In genomic region chr3:31061103-31061785, GRCm38 (mm10) we compare ENCODE assay signal across 8 mouse cellular contexts. TPM values are rescaled to one million over a fixed set of nuclear protein-coding genes. Genes with fewer than 3 reads are reported as not detected.
DNase-seq lines count a peak whose midpoint lies in the region; ATAC-seq and TF ChIP-seq lines count a peak whose summit lies in the region.

No protein-coding gene starts in this region.

- H3K9ac ChIP-seq in hindbrain, postnatal 0 days (replicated peaks; ENCODE audit: low read length) = no peak overlapping the region
- H3K9ac ChIP-seq in ES-E14 (ENCODE audit: insufficient read depth, low read depth, low read length, poor library complexity, severe bottlenecking) = peak overlapping the region; percentile 62; the same call in 1 of the 2 replicates
- 0 out of 2 replicates have a peak overlapping the region, but pooled peaks have one; percentile 23 for H3K9ac ChIP-seq in heart, embryonic 16.5 days (ENCODE audit: low read length)

- intact Hi-C loops in left cerebral cortex, postnatal 4 days (cut with DNase I) = no loop called here

- ATAC-seq in hindbrain, postnatal 0 days = no peak
- no peak for ATAC-seq in heart, embryonic 16.5 days (replicated peaks; ENCODE audit: extremely low read depth, insufficient read depth, low FRiP score)
- peak; percentile 49 for ATAC-seq in megakaryocyte-erythroid progenitor cell, adult 5-6 weeks (replicated peaks; ENCODE audit: low FRiP score, low TSS enrichment, poor library complexity, severe bottlenecking)

- H3K9me3 ChIP-seq in hindbrain, embryonic 10.5 days = no peaks in the 10 kb centered on the region
- H3K9me3 ChIP-seq in hindbrain, postnatal 0 days (ENCODE audit: low read length) = no peaks in the 10 kb centered on the region
- H3K9me3 ChIP-seq in ES-E14 (ENCODE audit: control insufficient read depth, insufficient read depth, low read depth, low read length) = no peaks in the 10 kb centered on the region
- no peaks in the 10 kb centered on the region for H3K9me3 ChIP-seq in heart, embryonic 16.5 days (replicated peaks; ENCODE audit: control insufficient read depth, low read length)

- H3K4me2 ChIP-seq in hindbrain, postnatal 0 days (ENCODE audit: low read depth, low read length) = no peak overlapping the region
- peak overlapping the region; percentile 23 for H3K4me2 ChIP-seq in heart, embryonic 16.5 days (ENCODE audit: low read depth, low read length)

- no peaks in the 10 kb centered on the region for H3K27me3 ChIP-seq in hindbrain, embryonic 10.5 days (ENCODE audit: insufficient read depth, poor library complexity, severe bottlenecking)
- H3K27me3 ChIP-seq in hindbrain, postnatal 0 days (ENCODE audit: insufficient read depth, low read length) = no peaks in the 10 kb centered on the region
- no peaks in the 10 kb centered on the region for H3K27me3 ChIP-seq in heart, embryonic 16.5 days (ENCODE audit: control insufficient read depth, insufficient read depth, low read length)

- H3K36me3 ChIP-seq in hindbrain, embryonic 10.5 days = no peaks in the 10 kb centered on the region
- H3K36me3 ChIP-seq in hindbrain, postnatal 0 days (ENCODE audit: insufficient read depth, low read length) = no peaks in the 10 kb centered on the region
- H3K36me3 ChIP-seq in ES-E14 (ENCODE audit: control insufficient read depth, insufficient read depth, low read length, poor library complexity, severe bottlenecking) = no peaks in the 10 kb centered on the region
- H3K36me3 ChIP-seq in heart, embryonic 16.5 days (ENCODE audit: control insufficient read depth, insufficient read depth) = no peaks in the 10 kb centered on the region

- no peak for TF ChIP-seq CTCF in hindbrain, postnatal 0 days (IDR thresholded peaks at IDR 0.05; ENCODE audit: low read depth)

- DNase-seq in hindbrain, embryonic 10.5 days (ENCODE audit: low spot score) = peak; percentile 13
- no peak for DNase-seq in hindbrain, postnatal 0 days (ENCODE audit: low spot score)
- peak; percentile 30 for DNase-seq in ES-E14 (ENCODE audit: low read depth, low spot score)
- DNase-seq in left cerebral cortex, postnatal 4 days = no peak
- no peak for DNase-seq in gastrocnemius, postnatal 4 days (ENCODE audit: low spot score in 2 of 2)
- no peak for DNase-seq in ovary, adult 18-20 months (ENCODE audit: low spot score)

- H3K27ac ChIP-seq in hindbrain, embryonic 10.5 days = peak overlapping the region; percentile 64; the same call in 1 of the 2 replicates
- H3K27ac ChIP-seq in hindbrain, postnatal 0 days = no peak overlapping the region
- H3K27ac ChIP-seq in ES-E14 (ENCODE audit: insufficient read depth, low read depth, low read length, poor library complexity, severe bottlenecking) = peak overlapping the region; percentile 74
- peak overlapping the region; percentile 37 for H3K27ac ChIP-seq in heart, embryonic 16.5 days (ENCODE audit: low read length)

- H3K4me1 ChIP-seq in hindbrain, embryonic 10.5 days (replicated peaks) = peaks cover 14% of the 10 kb centered on the region
- H3K4me1 ChIP-seq in hindbrain, postnatal 0 days (ENCODE audit: insufficient read depth, low read length) = no peaks in the 10 kb centered on the region
- H3K4me1 ChIP-seq in ES-E14 (ENCODE audit: control insufficient read depth in 2 of 2, insufficient read depth in 2 of 2, low read length in 2 of 2, poor library complexity in 1 of 2) = peaks cover 0 to 2% of the 10 kb centered on the region in 2 experiments; a peak in 1 of 4 replicates
- no peaks in the 10 kb centered on the region for H3K4me1 ChIP-seq in heart, embryonic 16.5 days (ENCODE audit: control insufficient read depth, insufficient read depth, low read length)

- H3K4me3 ChIP-seq in hindbrain, embryonic 10.5 days = no peak overlapping the region
- H3K4me3 ChIP-seq in hindbrain, postnatal 0 days (ENCODE audit: low read length) = no peak overlapping the region
- peak overlapping the region; percentile 47 to 49 for H3K4me3 ChIP-seq in ES-E14 (ENCODE audit: insufficient read depth in 1 of 2, low read depth in 1 of 2, low read length in 2 of 2, poor library complexity in 1 of 2, severe bottlenecking in 1 of 2)
- peak overlapping the region; percentile 9; the same call in 1 of the 2 replicates for H3K4me3 ChIP-seq in heart, embryonic 16.5 days (ENCODE audit: low read length)

- WGBS in hindbrain, embryonic 10.5 days = 65% methylated on average over 20 of the region's 20 CpGs
- 64% methylated on average over 20 of the region's 20 CpGs for WGBS in hindbrain, postnatal 0 days
- WGBS in heart, embryonic 16.5 days = 60% methylated on average over 20 of the region's 20 CpGs

- in situ Hi-C loops in ES-E14 (cut with MboI; ENCODE audit: low sequenced_read_pairs in 2 of 2, unreplicated experiment in 2 of 2) = no loop called here

TF ChIP-seq in ES-E14, 5 proteins besides CTCF, POLR2A, EP300 and RAD21:
- TF ChIP-seq HCFC1 (IDR thresholded peaks at IDR 0.05; ENCODE audit: borderline replicate concordance, insufficient read depth, low read length) = no peak
- TF ChIP-seq ZC3H11A (IDR thresholded peaks at IDR 0.05; ENCODE audit: borderline replicate concordance, low read depth, low read length) = no peak
- TF ChIP-seq ZNF384 (IDR thresholded peaks at IDR 0.05; ENCODE audit: low read depth, low read length) = no peak
- TF ChIP-seq MAFK (IDR thresholded peaks at IDR 0.05; ENCODE audit: insufficient read depth, low read depth, low read length) = peak; percentile 63; the same call in 1 of the 2 replicates
- no peak for TF ChIP-seq CHD2 (IDR thresholded peaks at IDR 0.05; ENCODE audit: low read depth, low read length)

RNA-seq across cellular contexts. Expression of gene Skil, which starts 33.6 kb away (rescaled TPM):
- polyA plus RNA-seq in hindbrain, embryonic 10.5 days (2016; fragmentation: Nextera tagmentation; extraction: Ambion mirVana) = 34.4 and 37.3 TPM in 2 replicates
- total RNA-seq in hindbrain, postnatal 0 days (2014; rRNA removed) = 36.4 and 38.9 TPM in 2 replicates
- 23.9 and 25.1 TPM in 2 replicates for polyA plus RNA-seq in hindbrain, postnatal 0 days (2015; fragmentation: Nextera tagmentation; extraction: Ambion mirVana)
- total RNA-seq in ES-E14 (2012; rRNA removed) = 68.9 and 92.2 TPM in 2 replicates
- polyA plus RNA-seq in heart, embryonic 16.5 days (2015; fragmentation: Nextera tagmentation; extraction: Ambion mirVana) = 10.0 and 10.3 TPM in 2 replicates
- total RNA-seq in megakaryocyte-erythroid progenitor cell, adult 5-6 weeks (2014; fragmentation: Nextera tagmentation) = 5.3 and 6.1 TPM in 2 replicates
- total RNA-seq in megakaryocyte-erythroid progenitor cell, adult 5-6 weeks (2017) = 24.1 and 26.9 TPM in 2 replicates
- total RNA-seq in left cerebral cortex, postnatal 4 days (2021) = 10 to 100 TPM; 51.4 to 52.7 TPM
- total RNA-seq in gastrocnemius, postnatal 4 days (2021) = 10 to 100 TPM; 20.3 to 26.3 TPM

Comparison
In these comparisons a context has a peak if more than half of its experiments do, and no peak if none do; other contexts are left out.
1. DNase-seq: peak in hindbrain, embryonic 10.5 days (single experiment) and ES-E14 (single experiment); none in hindbrain, postnatal 0 days (single experiment), left cerebral cortex, postnatal 4 days (single experiment), gastrocnemius, postnatal 4 days (0 of 2) and ovary, adult 18-20 months (single experiment).
2. H3K4me3 ChIP-seq: peak in ES-E14 (2 of 2) and heart, embryonic 16.5 days (single experiment); none in hindbrain, embryonic 10.5 days (single experiment) and hindbrain, postnatal 0 days (single experiment).